Mouse (Mus musculus) embryonic facial prominence, embryonic 14.5 days (tissue): Measurements from ENCODE around the gene Jmjd6. TPM values are rescaled to one million over a fixed set of nuclear protein-coding genes. Genes with fewer than 3 reads are reported as not detected.
"Not testable (repeated sequence)": the region's sequence is repeated elsewhere in the genome, so short reads cannot be mapped to it uniquely, and the experiment has no call there.

ENCODE experiments used
- ATAC-seq: fragments of 200-750 bp; cut with Nextera tagmentation; 2 replicates; pipeline ENCODE4 v1.8.0; 2017; ENCODE audit warnings: low read depth, moderate number of reproducible peaks, moderate TSS enrichment
- DNase-seq: peaks from one replicate; pipeline ENCODE4 v3.0.0-alpha.2; 2015; ENCODE audit warnings: low spot score
- H3K27ac ChIP-seq: fragments of 300-500 bp; sonication (generic); replicated peaks from 2 replicates; pipeline ENCODE4 v1.5.1; 2014; ENCODE audit warnings: low read depth, mild to moderate bottlenecking, low read length, moderate library complexity
- H3K27me3 ChIP-seq: fragments of 300-500 bp; sonication (generic); replicated peaks from 2 replicates; pipeline ENCODE4 v1.6.1; 2014; ENCODE audit warnings: low read length; ENCODE audit not compliant: control insufficient read depth, insufficient read depth
- H3K36me3 ChIP-seq: fragments of 300-500 bp; sonication (generic); 2 replicates; pipeline ENCODE4 v1.6.1; 2014; ENCODE audit warnings: low read length, mixed read lengths; ENCODE audit not compliant: control insufficient read depth, insufficient read depth
- H3K4me1 ChIP-seq: fragments of 300-500 bp; sonication (generic); 2 replicates; pipeline ENCODE4 v1.6.1; 2014; ENCODE audit warnings: antibody characterized with exemption, low read length; ENCODE audit not compliant: control insufficient read depth, insufficient read depth
- H3K4me2 ChIP-seq: fragments of 300-500 bp; sonication (generic); 2 replicates; pipeline ENCODE4 v1.6.1; 2014; ENCODE audit warnings: low read depth, mild to moderate bottlenecking, low read length, moderate library complexity, mixed read lengths
- H3K4me3 ChIP-seq: fragments of 300-500 bp; sonication (generic); 2 replicates; pipeline ENCODE4 v1.5.1; 2014; ENCODE audit warnings: low read depth, mild to moderate bottlenecking, low read length
- H3K9ac ChIP-seq: fragments of 300-500 bp; sonication (generic); 2 replicates; pipeline ENCODE4 v1.6.1; 2014; ENCODE audit warnings: low read depth, mild to moderate bottlenecking, low read length, moderate library complexity, mixed read lengths
- H3K9me3 ChIP-seq: fragments of 300-500 bp; sonication (generic); 2 replicates; pipeline ENCODE4 v1.6.1; 2016; ENCODE audit warnings: low read length; ENCODE audit not compliant: control insufficient read depth
- WGBS: fragments of 180-500 bp; shearing (Covaris S2); extraction: QIAGEN DNeasy Blood & Tissue Kit; methylation state at CpG from one replicate; pipeline ENCODE4 v1.1.7; 2014; 5-methylcytosine and 5-hydroxymethylcytosine counted together
- polyA plus RNA-seq: library from polyadenylated mRNA; unstranded; fragments of >200 nt; fragmentation: Nextera tagmentation; extraction: Ambion mirVana; gene quantifications from 2 replicates; pipeline ENCODE4 v1.2.1, GENCODE M21; 2014

The Jmjd6 gene
- polyA plus RNA-seq, 1 experiment from 2014 or later, result 74.8 TPM

DNA sequence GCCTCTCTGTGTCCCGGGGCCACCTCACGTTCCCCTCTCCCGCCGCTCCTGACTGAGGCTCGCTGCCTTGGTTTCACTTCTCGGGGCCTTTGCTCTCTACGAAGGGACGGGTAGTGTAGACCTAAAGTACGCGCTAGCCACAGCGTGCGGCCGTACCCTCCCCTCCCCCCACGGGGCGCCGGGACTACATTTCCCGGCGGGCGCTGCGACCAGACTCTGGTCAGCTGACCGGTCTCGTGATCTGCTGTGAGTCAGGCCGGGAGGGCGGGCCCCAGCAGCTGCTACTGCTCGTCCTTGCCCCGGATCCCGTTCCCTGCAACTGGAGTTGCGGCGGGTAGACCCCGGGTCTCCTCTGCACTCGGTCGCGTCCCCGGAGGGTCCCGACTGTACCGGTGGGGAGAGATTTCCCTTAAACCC is 10.3 kb upstream of the Jmjd6 start:
- H3K4me3 ChIP-seq, result peak overlapping the region; percentile 99
- 0% methylated on average over 29 of the region's 36 CpGs for WGBS
- H3K27ac ChIP-seq, result peak overlapping the region; percentile 99
- H3K9me3 ChIP-seq, result no peaks in the 10 kb centered on the region
- DNase-seq, result peak; percentile 98
- peak overlapping the region; percentile 67 for H3K4me2 ChIP-seq
- peak; percentile 90 for ATAC-seq
- H3K4me1 ChIP-seq, result peaks cover 12% of the 10 kb centered on the region
- H3K36me3 ChIP-seq, result peaks cover 36% of the 10 kb centered on the region
- H3K27me3 ChIP-seq, result no peaks in the 10 kb centered on the region
- peak overlapping the region; percentile 99 for H3K9ac ChIP-seq

DNA sequence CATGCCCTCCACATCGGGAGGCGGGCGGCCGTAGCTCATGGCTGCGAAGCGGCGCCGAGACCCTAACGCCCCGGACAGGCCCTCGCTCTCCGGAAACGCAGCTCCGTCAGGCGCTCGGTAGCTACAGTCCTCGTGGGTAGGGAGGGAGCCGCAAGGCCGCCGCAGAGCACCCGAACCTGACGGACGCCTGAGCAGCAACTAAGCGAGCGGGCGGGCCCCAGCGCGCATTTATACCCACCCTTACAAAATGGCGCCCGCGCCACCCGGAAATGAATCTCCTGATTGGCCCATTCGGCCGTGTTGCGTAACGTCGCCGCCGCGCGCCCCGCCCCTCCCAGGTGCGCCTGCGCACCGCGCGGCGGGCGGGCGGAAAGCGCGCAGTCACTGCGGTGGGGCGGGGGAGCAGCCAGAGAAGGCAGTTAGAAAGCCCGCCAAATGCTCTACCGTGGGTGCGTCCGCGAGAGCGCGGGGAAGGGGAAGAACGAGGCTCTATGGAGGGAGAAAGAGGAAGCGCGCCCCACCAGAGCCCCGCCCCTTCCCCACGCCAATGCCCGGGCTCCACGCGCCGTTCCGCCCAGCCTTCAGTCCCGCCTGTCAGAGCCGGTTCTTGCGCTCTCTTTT is 9.8 kb upstream of the Jmjd6 start, which contains the start of gene Srsf2:
TSS of gene Srsf2 (minus strand) at position 204 of the 621 bp plus-strand sequence.
- peak within 1 kb of the TSS; percentile 99 for H3K9ac ChIP-seq
- DNase-seq, result peak; percentile 98
- H3K4me2 ChIP-seq, result peak within 1 kb of the TSS; percentile 67
- peaks cover 36% of the 10 kb centered on the region for H3K36me3 ChIP-seq
- under 1% methylated on average over 29 of the region's 74 CpGs for WGBS
- peak within 1 kb of the TSS; percentile 99 for H3K27ac ChIP-seq
- no peaks in the 10 kb centered on the region for H3K27me3 ChIP-seq
- H3K4me1 ChIP-seq, result peaks cover 12% of the 10 kb centered on the region
- peak within 1 kb of the TSS; percentile 99 for H3K4me3 ChIP-seq
- no peaks in the 10 kb centered on the region for H3K9me3 ChIP-seq
- ATAC-seq, result peak; percentile 88

DNA sequence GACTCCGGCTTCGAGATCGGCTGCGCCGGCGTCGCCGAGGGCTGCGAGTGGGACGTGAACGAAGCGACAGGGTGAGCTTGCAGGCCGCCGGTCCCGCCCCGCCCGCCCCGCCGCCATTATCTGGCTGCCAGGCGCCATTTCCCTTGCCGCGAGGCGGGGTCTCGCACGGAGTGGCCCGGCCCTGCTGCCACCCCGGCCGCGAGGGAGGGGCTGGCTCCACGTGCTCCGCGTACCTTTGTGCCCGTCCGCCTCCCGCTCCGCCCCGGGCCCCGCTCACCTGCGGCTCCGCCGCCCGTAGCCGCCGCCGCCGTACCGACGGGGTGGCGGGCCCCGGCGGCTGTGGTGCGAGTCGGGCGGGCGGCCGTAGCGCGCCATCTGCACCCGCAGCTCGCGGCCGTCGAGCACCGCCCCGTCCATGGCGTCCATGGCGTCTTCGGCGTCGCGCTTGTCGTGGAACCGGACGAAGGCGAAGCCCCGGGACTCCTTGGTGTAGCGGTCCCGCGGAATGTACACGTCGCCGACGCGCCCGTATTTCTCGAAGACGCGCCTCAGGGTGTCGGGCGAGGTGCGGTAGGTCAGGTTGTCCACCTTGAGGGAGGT is 9.1 kb upstream of the Jmjd6 start, which contains the start of gene Mfsd11:
TSS of gene Mfsd11 (plus strand) at position 150 of the 600 bp plus-strand sequence.
- peak within 1 kb of the TSS; percentile 99 for H3K27ac ChIP-seq
- H3K4me1 ChIP-seq, result peaks cover 12% of the 10 kb centered on the region
- peak; percentile 56 for ATAC-seq
- H3K4me2 ChIP-seq, result peak within 1 kb of the TSS; percentile 67
- peaks cover 38% of the 10 kb centered on the region for H3K36me3 ChIP-seq
- WGBS, result under 1% methylated on average over 27 of the region's 91 CpGs
- peak within 1 kb of the TSS; percentile 99 for H3K4me3 ChIP-seq
- DNase-seq, result peak; percentile 89
- H3K9ac ChIP-seq, result peak within 1 kb of the TSS; percentile 99
- H3K9me3 ChIP-seq, result no peaks in the 10 kb centered on the region
- H3K27me3 ChIP-seq, result no peaks in the 10 kb centered on the region

DNA sequence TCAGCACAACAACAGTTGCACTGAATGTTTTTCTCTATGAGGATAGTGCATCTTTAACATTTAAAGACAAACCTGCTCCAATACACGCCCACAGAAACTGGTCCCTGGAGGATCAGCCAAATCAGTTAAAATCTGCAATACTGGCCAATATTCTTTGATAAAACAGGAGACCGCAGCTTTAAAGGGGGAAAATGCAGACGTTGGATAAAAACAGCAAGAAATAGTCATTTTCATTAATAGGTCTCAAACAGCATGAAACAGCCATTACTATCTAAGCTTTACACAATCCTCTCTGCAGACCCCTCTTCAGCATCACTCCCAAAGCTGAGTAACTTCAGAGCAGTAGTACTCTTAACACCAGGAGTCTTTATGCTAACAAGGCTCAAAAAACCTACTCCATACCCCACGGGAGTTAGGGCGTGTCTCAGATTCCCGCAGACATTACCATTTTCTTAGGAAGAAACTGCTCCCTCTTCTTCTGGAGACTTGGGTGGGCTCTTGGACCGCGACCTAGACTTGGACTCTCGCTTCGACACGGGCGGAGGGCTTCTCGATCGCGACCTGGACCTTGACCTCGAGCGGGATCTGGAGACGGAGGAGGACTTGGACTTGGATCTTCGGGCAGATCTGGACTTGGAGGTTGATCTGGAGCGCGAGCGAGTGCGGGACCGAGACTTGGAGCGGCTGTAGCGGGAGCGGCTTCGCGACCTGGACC is 8.5 kb upstream of the Jmjd6 start:
- Histone ChIP-seq H3K4me3 (peak overlapping the region; percentile 99), H3K27me3 (no peaks in the 10 kb centered on the region), H3K4me2 (peak overlapping the region; percentile 67), H3K36me3 (peaks cover 38% of the 10 kb centered on the region), H3K9ac (peak overlapping the region; percentile 99), H3K9me3 (no peaks in the 10 kb centered on the region), H3K27ac (peak overlapping the region; percentile 99), H3K4me1 (peaks cover 12% of the 10 kb centered on the region)
- WGBS, result under 1% methylated on average over 22 of the region's 29 CpGs
- no peak for ATAC-seq
- no peak for DNase-seq

DNA sequence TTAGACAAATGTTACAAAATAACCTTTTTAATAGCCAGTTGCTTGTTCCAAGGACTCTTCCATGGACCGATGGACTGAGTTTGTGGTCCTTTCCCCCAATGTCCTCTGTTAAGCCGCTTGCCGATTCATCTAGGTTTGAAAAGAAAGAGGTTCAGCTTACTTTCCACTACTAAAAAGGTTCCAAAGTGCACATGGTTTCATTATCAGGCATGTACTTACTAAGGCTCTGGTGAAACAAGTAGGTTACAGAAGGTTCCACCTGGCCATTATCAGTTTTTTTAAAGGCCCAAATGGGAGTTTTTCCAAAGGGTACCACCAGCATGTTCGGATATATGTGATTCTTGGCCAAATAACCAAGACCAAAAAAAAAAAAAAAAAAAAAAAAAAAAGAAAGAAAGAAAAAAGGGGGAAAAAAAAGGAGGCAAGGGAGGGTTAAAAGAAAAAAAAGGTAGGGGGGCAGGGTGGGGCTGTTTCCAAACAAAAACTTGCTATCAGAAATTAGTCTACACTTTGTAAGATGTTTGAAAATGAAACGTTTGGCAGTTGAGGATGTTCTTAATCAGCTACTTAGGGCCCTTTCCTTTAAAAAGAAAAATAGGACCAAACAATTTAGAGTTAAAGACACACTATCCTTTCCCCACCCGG is 7.7 kb upstream of the Jmjd6 start:
- peak overlapping the region; percentile 99; the same call in 1 of the 2 replicates for H3K27ac ChIP-seq
- H3K4me1 ChIP-seq, result peaks cover 12% of the 10 kb centered on the region
- H3K9ac ChIP-seq, result peak overlapping the region; percentile 99
- ATAC-seq (no peak), DNase-seq (no peak)
- H3K9me3 ChIP-seq, result no peaks in the 10 kb centered on the region
- H3K4me2 ChIP-seq, result peak overlapping the region; percentile 67
- H3K4me3 ChIP-seq, result peak overlapping the region; percentile 99
- H3K27me3 ChIP-seq, result no peaks in the 10 kb centered on the region
- peaks cover 45% of the 10 kb centered on the region for H3K36me3 ChIP-seq
- 29% methylated on average over 6 of the region's 6 CpGs for WGBS

DNA sequence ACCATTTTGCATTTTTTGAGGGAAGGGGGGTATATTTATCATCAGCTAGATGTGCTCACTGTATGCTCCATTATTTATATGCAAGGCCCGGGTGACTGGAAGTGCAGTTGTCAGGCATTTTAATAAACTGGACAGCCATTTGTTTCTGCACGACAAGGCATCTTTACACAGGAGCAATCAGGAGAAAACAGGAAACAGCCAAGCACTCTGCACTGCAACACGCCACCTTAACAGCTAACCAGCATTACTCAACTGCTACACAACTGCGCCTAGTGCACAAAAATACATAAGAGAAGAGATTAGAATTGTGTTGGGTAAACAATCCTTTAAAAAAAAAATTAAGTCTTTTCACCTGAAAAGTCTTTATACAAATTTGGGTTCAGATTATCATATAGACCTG is 6.8 kb upstream of the Jmjd6 start:
- Histone ChIP-seq H3K36me3 (peaks cover 45% of the 10 kb centered on the region), H3K9ac (no peak overlapping the region), H3K27me3 (no peaks in the 10 kb centered on the region), H3K9me3 (no peaks in the 10 kb centered on the region), H3K4me2 (peak overlapping the region; percentile 67), H3K4me3 (peak overlapping the region; percentile 99), H3K4me1 (peaks cover 12% of the 10 kb centered on the region), H3K27ac (no peak overlapping the region)
- ATAC-seq, result no peak
- no peak for DNase-seq
- 55% methylated on average over 4 of the region's 4 CpGs for WGBS

DNA sequence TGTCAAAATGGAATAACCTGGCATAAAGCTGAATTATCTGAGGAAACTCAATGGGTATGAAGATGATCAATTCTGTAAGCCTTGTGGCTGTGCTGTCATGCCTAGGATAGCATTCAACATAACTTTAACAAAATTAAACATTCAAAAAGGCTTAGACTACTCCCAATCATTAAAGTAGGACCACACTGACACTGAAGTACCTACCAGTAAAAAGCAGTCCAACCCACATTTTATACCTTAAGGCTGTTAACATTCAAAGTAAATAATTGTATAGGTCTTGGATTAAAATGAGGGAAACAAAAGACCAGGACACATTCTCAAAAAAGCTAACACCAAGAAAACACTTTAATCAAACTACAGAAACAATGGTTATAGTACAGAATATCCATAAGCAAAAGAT is 6.3 kb upstream of the Jmjd6 start:
- Histone ChIP-seq H3K36me3 (peaks cover 45% of the 10 kb centered on the region), H3K4me1 (peaks cover 7% of the 10 kb centered on the region), H3K9me3 (no peaks in the 10 kb centered on the region), H3K9ac (no peak overlapping the region), H3K4me2 (no peak overlapping the region), H3K4me3 (no peak overlapping the region), H3K27ac (no peak overlapping the region), H3K27me3 (no peaks in the 10 kb centered on the region)
- DNase-seq (no peak), ATAC-seq (no peak)

DNA sequence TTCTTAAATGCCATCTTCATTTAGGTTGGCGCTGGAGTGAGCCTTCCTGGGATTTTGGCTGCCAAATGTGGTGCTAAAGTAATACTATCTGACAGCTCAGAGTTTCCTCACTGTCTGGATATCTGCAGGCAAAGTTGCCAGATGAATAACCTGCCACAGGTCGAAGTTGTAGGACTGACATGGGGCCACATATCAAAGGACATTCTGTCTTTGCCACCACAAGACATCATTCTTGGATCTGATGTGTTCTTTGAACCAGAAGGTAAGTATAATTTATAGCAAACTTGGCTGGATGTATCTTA is 5.6 kb upstream of the Jmjd6 start:
- H3K9ac ChIP-seq, DNase-seq, H3K9me3 ChIP-seq, ATAC-seq, H3K27ac ChIP-seq, H3K4me2 ChIP-seq, H3K4me3 ChIP-seq, H3K27me3 ChIP-seq, H3K4me1 ChIP-seq: not testable (repeated sequence)
- WGBS, result 69% methylated on average over 2 of the region's 2 CpGs
- H3K36me3 ChIP-seq, result peaks cover 45% of the 10 kb centered on the region
